Mouse (Mus musculus) kidney, embryonic 16.5 days (tissue): Measurements from ENCODE around the gene Ano10. TPM values are rescaled to one million over a fixed set of nuclear protein-coding genes. Genes with fewer than 3 reads are reported as not detected.

Experiments used
- ATAC-seq: fragments of 200-750 bp; cut with Nextera tagmentation; 2 replicates; pipeline ENCODE4 v1.8.0; 2017; ENCODE audit warnings: moderate TSS enrichment; ENCODE audit not compliant: low FRiP score, low TSS enrichment
- H3K27ac ChIP-seq: fragments of 300-500 bp; sonication (generic); 2 replicates; pipeline ENCODE4 v1.5.1; 2014; ENCODE audit warnings: low read length
- H3K27me3 ChIP-seq: fragments of 300-500 bp; sonication (generic); 2 replicates; pipeline ENCODE4 v1.6.1; 2014; ENCODE audit warnings: low read length, control low read depth, mixed read lengths; ENCODE audit not compliant: insufficient read depth
- H3K36me3 ChIP-seq: fragments of 300-500 bp; sonication (generic); 2 replicates; pipeline ENCODE4 v1.6.1; 2014; ENCODE audit warnings: low read length, control low read depth, mixed read lengths; ENCODE audit not compliant: insufficient read depth
- H3K4me1 ChIP-seq: fragments of 300-500 bp; sonication (generic); 2 replicates; pipeline ENCODE4 v1.6.1; 2014; ENCODE audit warnings: low read length, control low read depth, mixed read lengths; ENCODE audit not compliant: insufficient read depth
- H3K4me2 ChIP-seq: fragments of 300-500 bp; sonication (generic); replicated peaks from 2 replicates; pipeline ENCODE4 v1.6.1; 2014; ENCODE audit warnings: low read depth, low read length
- H3K4me3 ChIP-seq: fragments of 300-500 bp; sonication (generic); 2 replicates; pipeline ENCODE4 v1.5.1; 2014; ENCODE audit warnings: mild to moderate bottlenecking, low read length
- H3K9ac ChIP-seq: fragments of 300-500 bp; sonication (generic); replicated peaks from 2 replicates; pipeline ENCODE4 v1.6.1; 2014; ENCODE audit warnings: low read length
- H3K9me3 ChIP-seq: fragments of 300-500 bp; sonication (generic); 2 replicates; pipeline ENCODE4 v1.6.1; 2016; ENCODE audit warnings: low read length, control low read depth
- WGBS: fragments of 180-500 bp; shearing (Covaris S2); extraction: QIAGEN DNeasy Blood & Tissue Kit; methylation state at CpG from one replicate; pipeline ENCODE4 v1.1.7; 2014; 5-methylcytosine and 5-hydroxymethylcytosine counted together
- polyA plus RNA-seq: library from polyadenylated mRNA; unstranded; fragments of >200 nt; fragmentation: Nextera tagmentation; extraction: Ambion mirVana; gene quantifications from 2 replicates; pipeline ENCODE4 v1.2.1, GENCODE M21; 2015

Gene Ano10
- polyA plus RNA-seq, 1 experiment from 2014 or later: 39.6 TPM

- 79% methylated on average over 5 of the region's 5 CpGs for WGBS
- Histone ChIP-seq H3K27ac (no peak overlapping the region), H3K4me3 (no peak overlapping the region)
Observed at GRCm38 (mm10) chr9:122156389-122157078, 137.7 kb downstream of the Ano10 start.

GRCm38 (mm10) chr9:122155193-122155592 is 139.0 kb downstream of the Ano10 start:
- 91% methylated on average over 1 of the region's 1 CpGs for WGBS

More at GRCm38 (mm10) chr9:122156389-122157078, 137.7 kb downstream of the Ano10 start:
- Histone ChIP-seq H3K36me3 (peaks cover 29% of the 10 kb centered on the region), H3K9ac (no peak overlapping the region), H3K4me1 (no peaks in the 10 kb centered on the region), H3K4me2 (no peak overlapping the region), H3K27me3 (no peaks in the 10 kb centered on the region), H3K9me3 (peaks cover 5% of the 10 kb centered on the region; the same call in 1 of the 2 replicates)
- ATAC-seq: no peak

GRCm38 (mm10) chr9:122153436-122153835 is 140.8 kb downstream of the Ano10 start:
- H3K27ac ChIP-seq: no peak overlapping the region
- no peak for ATAC-seq
- peaks cover 2% of the 10 kb centered on the region; the same call in 1 of the 2 replicates for H3K4me1 ChIP-seq
- H3K36me3 ChIP-seq: peaks cover 25% of the 10 kb centered on the region
- H3K4me3 ChIP-seq: no peak overlapping the region
- H3K27me3 ChIP-seq: no peaks in the 10 kb centered on the region
- H3K9me3 ChIP-seq: peaks cover 5% of the 10 kb centered on the region; the same call in 1 of the 2 replicates
- no peak overlapping the region for H3K4me2 ChIP-seq
- H3K9ac ChIP-seq: no peak overlapping the region
- 87% methylated on average over 3 of the region's 3 CpGs for WGBS

More at GRCm38 (mm10) chr9:122155193-122155592, 139.0 kb downstream of the Ano10 start:
- no peaks in the 10 kb centered on the region for H3K4me1 ChIP-seq
- no peak for ATAC-seq
- no peak overlapping the region for H3K9ac ChIP-seq
- no peak overlapping the region for H3K4me3 ChIP-seq
- H3K27me3 ChIP-seq: no peaks in the 10 kb centered on the region
- peaks cover 5% of the 10 kb centered on the region; the same call in 1 of the 2 replicates for H3K9me3 ChIP-seq
- no peak overlapping the region for H3K27ac ChIP-seq
- no peak overlapping the region for H3K4me2 ChIP-seq
- H3K36me3 ChIP-seq: peaks cover 25% of the 10 kb centered on the region

GRCm38 (mm10) chr9:122152501-122152900 is 141.7 kb downstream of the Ano10 start:
- WGBS: 73% methylated on average over 1 of the region's 1 CpGs
- H3K4me1 ChIP-seq: peaks cover 2% of the 10 kb centered on the region; the same call in 1 of the 2 replicates
- no peaks in the 10 kb centered on the region for H3K27me3 ChIP-seq
- H3K27ac ChIP-seq: no peak overlapping the region
- no peak overlapping the region for H3K9ac ChIP-seq
- no peak overlapping the region for H3K4me3 ChIP-seq
- peaks cover 5% of the 10 kb centered on the region; the same call in 1 of the 2 replicates for H3K9me3 ChIP-seq
- no peak overlapping the region for H3K4me2 ChIP-seq
- ATAC-seq: no peak
- peaks cover 24% of the 10 kb centered on the region for H3K36me3 ChIP-seq

- no peak for ATAC-seq
- 82% methylated on average over 4 of the region's 4 CpGs for WGBS
Observed at GRCm38 (mm10) chr9:122152063-122152462, 142.2 kb downstream of the Ano10 start.

GRCm38 (mm10) chr9:122149997-122150826 is 144.0 kb downstream of the Ano10 start:
- WGBS: 86% methylated on average over 9 of the region's 9 CpGs
- H3K4me3 ChIP-seq: no peak overlapping the region
- H3K36me3 ChIP-seq: peaks cover 9% of the 10 kb centered on the region
- ATAC-seq: no peak
- no peak overlapping the region for H3K4me2 ChIP-seq
- no peaks in the 10 kb centered on the region for H3K27me3 ChIP-seq
- H3K4me1 ChIP-seq: peaks cover 13% of the 10 kb centered on the region
- no peak overlapping the region for H3K27ac ChIP-seq
- H3K9me3 ChIP-seq: no peaks in the 10 kb centered on the region
- H3K9ac ChIP-seq: no peak overlapping the region

More at GRCm38 (mm10) chr9:122152063-122152462, 142.2 kb downstream of the Ano10 start:
- peaks cover 5% of the 10 kb centered on the region; the same call in 1 of the 2 replicates for H3K9me3 ChIP-seq
- no peaks in the 10 kb centered on the region for H3K27me3 ChIP-seq
- no peak overlapping the region for H3K9ac ChIP-seq
- no peak overlapping the region for H3K4me2 ChIP-seq
- H3K4me3 ChIP-seq: no peak overlapping the region
- H3K4me1 ChIP-seq: peaks cover 2% of the 10 kb centered on the region; the same call in 1 of the 2 replicates
- H3K36me3 ChIP-seq: peaks cover 19% of the 10 kb centered on the region
- H3K27ac ChIP-seq: no peak overlapping the region

GRCm38 (mm10) chr9:122148356-122148755 is 145.9 kb downstream of the Ano10 start:
- Histone ChIP-seq H3K36me3 (peaks cover 15% of the 10 kb centered on the region), H3K27ac (no peak overlapping the region), H3K4me3 (no peak overlapping the region), H3K27me3 (no peaks in the 10 kb centered on the region), H3K9me3 (peaks cover 7% of the 10 kb centered on the region; the same call in 1 of the 2 replicates), H3K9ac (no peak overlapping the region), H3K4me2 (no peak overlapping the region), H3K4me1 (peaks cover 13% of the 10 kb centered on the region)
- WGBS: 82% methylated on average over 3 of the region's 3 CpGs
- ATAC-seq: no peak

GRCm38 (mm10) chr9:122146124-122146870 is 147.9 kb downstream of the Ano10 start:
- peaks cover 15% of the 10 kb centered on the region for H3K36me3 ChIP-seq
- no peak overlapping the region for H3K4me2 ChIP-seq
- H3K27ac ChIP-seq: peak overlapping the region; percentile 31; the same call in 1 of the 2 replicates
- no peak overlapping the region for H3K4me3 ChIP-seq
- H3K9me3 ChIP-seq: peaks cover 7% of the 10 kb centered on the region; the same call in 1 of the 2 replicates
- peaks cover 29% of the 10 kb centered on the region for H3K4me1 ChIP-seq
- H3K9ac ChIP-seq: no peak overlapping the region
- WGBS: 53% methylated on average over 4 of the region's 4 CpGs
- ATAC-seq: no peak
- H3K27me3 ChIP-seq: no peaks in the 10 kb centered on the region

- H3K4me1 ChIP-seq: peaks cover 29% of the 10 kb centered on the region
- H3K9ac ChIP-seq: no peak overlapping the region
- H3K27ac ChIP-seq: peak overlapping the region; percentile 31; the same call in 1 of the 2 replicates
- no peak for ATAC-seq
- peaks cover 15% of the 10 kb centered on the region for H3K36me3 ChIP-seq
- peaks cover 7% of the 10 kb centered on the region; the same call in 1 of the 2 replicates for H3K9me3 ChIP-seq
- H3K4me3 ChIP-seq: no peak overlapping the region
- no peaks in the 10 kb centered on the region for H3K27me3 ChIP-seq
- H3K4me2 ChIP-seq: no peak overlapping the region
Observed at GRCm38 (mm10) chr9:122145677-122146076, 148.5 kb downstream of the Ano10 start.
